Mouse (Mus musculus): ENCODE data around the gene Mag.
A peak's percentile ranks its signal among the peaks of the same experiment; 100 is the strongest.
"Not testable (repeated sequence)": the region's sequence is repeated elsewhere in the genome, so short reads cannot be mapped to it uniquely, and the experiment has no call there.

The Mag gene

DNA sequence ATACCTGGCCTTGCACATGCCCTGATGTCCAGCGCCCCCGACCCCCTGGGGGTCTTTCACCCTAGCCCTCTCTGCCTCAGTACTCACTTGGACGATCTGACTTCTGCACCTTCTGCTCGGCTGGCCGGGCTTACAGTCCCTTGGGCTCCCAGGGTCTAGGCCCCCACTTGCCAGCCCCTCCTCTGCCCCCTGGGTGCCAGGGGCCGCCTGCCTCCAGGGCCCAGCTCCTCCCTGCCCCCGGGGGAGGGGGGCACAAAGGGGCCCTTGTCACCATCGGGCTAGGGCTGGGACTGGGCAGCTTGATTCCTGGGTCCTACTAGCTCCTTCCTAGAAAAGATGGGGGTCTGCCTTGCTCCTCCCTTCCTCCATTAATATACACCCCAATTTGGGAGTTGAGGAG, at the start of gene Mag:
TSS of gene Mag (minus strand) at position 142 of the 400 bp plus-strand sequence.
- peak; percentile 52 for DNase-seq

DNA sequence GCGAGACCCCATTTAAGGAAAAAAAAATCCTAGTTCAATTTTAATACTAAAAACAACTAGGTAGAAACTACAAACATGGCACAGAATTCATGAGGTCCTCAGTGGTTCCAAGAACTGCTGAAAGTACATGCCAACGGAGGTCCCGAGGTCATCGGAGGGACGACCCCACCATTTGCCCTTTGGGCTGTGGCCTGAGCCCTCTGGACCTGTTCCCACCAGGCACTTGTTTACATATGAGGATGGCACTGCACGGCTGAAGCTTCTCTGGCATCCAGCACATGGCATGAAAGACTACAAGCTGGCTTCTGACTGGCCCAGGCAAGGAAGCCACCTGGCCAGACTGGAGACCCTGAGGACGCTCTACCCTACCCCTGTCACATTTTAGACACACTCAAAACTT, 49.7 kb upstream of the Mag start:
- DNase-seq = no peak

DNA sequence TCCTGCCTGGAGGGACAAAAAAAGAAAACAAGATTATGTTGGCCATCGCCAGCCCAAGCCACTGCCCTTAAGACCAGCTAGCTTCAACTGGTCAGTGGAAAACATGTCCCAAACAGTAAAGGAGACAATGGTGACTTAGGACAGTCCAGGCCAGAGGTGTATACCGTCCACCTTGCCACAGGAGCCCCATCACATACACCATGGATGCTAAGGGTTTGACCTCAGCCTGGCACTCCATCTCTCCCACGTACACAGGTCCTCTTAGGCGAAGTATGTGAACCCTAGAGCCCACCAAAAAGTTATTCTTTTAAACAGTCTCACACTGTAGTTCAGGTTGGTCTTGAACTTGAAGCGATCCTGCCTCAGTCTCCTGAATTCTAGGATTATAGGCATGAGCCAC, 48.2 kb upstream of the Mag start:
- DNase-seq = no peak

DNA sequence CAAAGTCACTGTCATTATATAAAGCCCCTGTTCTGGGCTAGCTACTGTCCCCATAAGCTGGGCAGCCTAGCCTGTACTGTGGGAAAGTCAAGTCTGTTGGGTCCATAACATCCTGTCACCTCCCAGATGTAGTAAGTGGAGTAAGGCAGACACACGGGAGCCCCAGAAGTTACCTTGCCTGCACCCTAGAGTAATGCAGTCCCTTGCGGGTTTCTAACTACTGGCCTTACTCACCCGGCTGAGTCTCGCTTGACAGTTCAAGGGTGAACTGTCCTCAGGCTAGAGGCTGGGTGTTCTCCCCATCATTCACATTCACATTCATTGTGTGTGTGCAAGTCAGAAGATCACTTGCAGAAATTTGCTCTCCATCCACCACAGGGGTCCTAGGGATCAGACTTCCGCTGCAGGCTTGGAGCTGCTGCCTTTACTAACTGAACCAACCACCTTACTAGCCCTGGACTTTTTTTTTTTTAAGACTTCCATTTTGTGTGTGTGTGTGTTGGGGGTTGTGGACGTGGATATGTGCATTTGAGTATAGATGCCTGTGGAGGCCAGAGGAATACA, 45.2 kb upstream of the Mag start:
- DNase-seq = no peak

DNA sequence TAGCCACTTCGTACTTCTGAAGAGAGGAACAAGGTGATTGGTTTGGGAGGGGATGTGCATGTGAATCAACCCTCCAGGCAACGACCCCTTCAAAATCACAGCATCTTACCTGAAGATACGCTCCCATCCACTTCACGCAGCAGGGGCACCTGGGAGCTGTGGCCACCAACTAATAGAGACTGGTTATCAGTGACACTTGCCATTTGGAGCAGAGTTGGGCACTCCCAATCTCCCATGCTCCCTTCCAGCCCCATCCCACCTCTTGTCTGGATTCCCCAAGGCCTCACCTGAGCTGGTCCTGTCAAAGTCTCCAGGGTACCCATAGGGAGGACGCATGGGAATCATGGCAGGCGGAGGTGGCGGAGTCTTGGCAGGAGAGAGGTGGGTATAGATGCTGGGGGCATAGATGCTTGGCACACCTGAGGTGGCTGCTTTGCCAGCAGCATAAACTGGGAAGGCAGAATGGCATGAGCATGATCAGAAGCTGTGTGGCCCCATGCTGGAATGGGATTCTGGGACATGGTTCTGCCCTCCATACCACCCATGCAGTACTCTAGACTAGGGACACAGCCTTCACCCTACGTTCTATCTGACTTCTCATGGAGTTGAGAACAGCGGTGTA, 44.3 kb upstream of the Mag start:
- DNase-seq = no peak

DNA sequence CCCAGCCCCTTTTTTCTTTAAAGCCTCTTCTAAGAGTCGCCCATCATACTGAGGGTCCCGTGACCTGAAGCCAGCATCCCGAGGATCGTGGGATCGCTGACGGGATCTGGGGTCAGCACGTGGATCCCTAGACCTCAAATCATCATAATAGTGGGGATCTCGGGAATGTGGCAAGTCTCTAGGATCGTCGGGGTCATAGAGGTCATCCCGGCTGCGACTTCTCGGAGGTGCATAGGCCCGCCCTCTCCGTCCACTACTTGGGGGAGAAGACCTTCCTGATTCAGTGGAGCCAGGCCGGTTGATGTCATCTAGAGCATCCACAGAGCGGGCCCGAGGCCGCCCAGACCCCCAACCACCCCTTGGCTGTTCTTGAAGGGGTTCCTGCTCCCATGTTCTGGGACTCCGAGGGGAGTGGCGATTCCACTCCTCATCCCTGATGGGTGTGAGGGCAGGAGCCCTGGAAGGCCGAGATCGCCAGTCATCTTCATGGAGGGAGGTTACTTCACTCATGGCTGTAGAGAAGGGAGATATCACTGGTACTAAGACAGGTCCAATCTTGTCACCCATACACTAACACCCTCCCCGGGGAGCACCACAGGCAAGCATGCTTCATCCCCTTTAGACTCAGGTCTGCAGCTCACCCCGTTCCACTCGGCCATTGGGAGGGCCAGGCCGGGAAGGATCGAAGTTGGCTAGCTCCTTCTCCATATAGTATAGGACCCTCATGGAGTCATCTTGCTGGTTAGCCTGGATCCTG, 43.6 kb upstream of the Mag start:
- DNase-seq = no peak

DNA sequence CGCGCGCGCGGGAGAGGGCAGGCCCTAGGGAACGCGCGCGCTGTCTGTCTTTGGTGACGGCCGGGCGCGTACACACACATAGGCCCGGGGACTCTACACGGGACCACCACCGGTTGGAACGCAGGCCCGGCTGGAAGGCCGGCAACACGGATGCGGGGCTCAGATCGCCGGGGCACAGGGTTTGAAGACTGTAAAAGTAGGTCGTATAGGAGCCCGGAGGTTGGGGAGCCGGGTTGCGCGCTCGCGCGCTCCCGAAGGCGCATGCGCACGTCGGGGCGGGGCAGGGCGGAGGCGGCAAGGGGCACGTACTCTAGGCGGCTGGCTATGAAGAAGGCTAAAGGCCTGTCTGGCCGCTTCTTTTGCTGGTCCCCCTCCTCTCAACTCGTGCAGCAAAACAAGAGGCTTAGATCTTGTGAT, 42.7 kb upstream of the Mag start:
- peak; percentile 91 for DNase-seq

DNA sequence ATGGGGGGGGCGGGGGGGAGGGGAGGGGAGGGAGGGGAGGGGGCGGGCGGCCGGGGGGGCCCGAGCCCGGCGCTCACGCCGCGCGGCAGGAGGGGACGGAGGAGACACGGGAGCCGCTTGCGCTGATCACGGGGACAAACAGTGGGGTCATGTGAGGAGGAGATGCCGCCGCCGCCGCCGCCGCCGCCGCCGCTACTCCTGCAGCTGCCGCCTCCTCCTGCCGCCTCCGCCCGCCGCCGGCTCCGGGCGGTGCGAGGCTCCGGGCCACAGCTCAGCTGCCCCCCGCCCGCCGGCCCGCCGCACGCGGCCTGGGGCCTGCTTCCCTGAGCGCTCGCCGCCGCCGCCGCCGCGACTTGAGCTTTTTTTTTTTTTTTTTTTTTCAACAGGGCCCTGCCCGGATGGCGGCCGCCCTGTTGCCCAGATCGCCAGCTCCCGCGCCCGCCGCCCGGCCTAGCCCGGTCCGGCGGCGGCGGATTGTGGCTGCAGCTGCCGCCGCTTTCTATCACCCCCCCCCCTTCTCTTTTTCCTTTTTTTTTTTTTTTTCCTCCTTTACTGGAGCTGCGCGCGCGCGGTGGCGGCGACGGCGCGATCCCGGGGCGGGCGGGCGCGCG, 42.2 kb upstream of the Mag start, which contains the start of gene Usf2:
TSS of gene Usf2 (minus strand) at position 48 of the 611 bp plus-strand sequence.
- peak; percentile 87 for DNase-seq

DNA sequence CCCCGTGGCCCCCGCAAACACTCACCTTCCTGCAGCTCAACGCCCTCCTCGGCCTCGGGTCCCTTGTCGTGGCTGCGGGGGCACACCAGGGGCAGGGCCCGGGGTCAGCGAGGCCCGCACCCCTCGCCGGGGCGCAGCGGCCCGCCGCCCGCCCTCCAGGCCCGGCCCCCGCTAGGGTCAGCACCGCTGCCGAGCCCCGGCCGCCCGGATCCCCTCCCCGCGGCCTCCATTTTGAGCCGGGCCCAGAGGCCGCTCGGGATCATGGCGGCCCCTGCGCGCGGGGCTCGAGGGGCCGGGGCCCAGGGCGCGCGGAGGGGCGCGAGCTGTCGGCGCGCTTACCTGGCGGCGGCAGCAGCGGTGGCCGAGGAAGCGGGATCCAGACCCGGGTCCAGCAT, 41.7 kb upstream of the Mag start:
- DNase-seq = no peak

DNA sequence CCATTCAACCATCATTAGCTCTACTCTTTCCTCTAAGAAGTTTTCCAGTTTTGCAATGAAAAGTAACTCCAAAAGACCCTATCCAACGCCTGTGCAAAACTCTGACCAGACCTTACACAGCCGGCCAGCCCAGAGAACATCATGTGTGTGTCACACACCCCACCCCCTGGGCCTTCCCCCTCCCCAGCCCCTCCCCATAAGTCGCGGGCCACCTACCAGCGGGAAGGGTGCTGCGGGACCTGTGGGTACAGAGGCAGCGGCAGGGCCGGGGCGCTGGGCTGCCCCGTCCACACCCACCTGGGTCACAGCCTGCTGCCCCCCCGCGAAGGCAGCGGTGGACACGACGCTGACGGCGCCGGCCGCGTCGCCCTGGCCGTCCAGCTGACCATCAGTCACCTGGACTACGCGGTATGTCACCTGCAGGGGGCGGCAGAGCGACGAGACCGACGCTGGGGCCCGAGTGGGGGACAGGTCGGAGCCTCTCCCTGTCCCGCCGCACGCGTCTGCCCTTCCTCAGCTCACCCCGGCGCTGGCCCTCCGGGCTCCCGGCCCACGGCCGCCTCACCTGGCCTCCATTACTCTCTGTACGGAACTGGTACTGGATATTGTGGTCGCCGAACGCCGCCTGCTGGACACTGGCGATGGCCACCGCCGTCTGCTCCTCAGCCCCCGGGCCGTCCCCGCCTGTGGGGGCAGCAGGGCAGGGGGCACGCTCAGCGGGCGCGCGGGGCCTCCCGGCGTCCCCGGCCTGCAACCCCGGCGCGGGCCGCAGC, 41.1 kb upstream of the Mag start:
- peak; percentile 75 for DNase-seq

DNA sequence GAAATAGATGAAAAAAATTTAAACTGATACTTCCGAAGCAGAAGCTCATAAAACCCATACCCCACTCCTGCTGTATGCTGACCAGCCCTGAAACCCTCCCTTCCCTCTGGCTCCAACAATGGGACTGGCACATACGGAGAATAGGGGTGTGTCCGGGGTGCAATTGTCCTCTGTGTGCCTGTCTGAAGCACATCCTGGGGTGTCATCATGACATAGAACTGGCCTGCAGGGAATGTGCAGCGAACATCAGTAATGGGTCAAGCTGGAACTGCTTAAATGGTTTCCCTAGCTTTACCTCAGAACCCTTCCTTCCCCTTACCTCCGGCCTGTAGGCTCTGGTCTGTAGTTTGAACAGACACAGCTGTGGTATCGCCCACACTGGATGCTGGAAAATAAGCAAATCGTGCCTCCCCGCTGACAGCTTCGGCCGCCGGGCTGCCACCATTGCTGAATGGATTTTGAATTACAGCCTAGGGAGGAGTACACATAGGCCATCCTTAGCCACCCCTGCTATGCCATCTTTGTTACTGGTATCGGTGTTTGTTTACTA, 40.4 kb upstream of the Mag start:
- DNase-seq = no peak

DNA sequence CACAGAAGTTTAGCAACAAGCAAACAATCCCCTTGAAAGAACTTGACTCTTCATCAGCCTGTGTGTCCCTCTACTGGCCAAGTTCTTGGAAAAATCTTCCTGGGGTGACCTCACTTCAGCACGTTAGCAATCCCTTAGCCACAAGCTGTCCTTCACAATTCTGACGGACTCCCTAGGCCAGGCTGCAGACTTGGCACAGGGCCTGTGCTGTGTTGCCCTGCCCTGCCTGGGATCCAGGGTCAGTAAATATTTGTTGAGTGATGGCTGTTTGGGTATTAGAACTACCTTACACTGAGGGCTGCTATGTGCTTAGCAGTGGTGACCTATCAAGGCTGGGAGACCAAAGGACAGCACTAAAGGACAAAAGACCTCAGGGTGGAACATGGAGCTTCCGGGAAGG, 39.4 kb upstream of the Mag start:
- DNase-seq = no peak

DNA sequence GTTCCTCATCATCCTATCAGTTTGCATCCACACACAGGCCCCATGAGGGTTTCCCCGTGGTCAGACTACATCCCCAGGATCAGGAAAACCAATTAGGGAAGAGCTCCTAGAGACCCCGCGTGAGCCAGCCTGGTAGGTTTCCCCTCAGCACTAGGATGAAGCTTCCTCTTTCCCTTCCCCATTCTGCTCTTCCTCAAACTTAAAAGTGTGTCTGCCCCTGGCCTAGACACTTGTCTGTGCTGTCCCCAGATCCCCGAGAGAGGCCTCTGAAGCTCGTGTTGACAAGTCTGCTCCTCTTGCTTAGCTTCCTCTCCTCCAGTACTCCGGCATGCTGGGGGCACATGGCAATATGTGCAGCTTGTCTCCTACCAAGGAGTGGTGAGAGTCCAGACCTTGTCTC, 38.8 kb upstream of the Mag start:
- DNase-seq = no peak

DNA sequence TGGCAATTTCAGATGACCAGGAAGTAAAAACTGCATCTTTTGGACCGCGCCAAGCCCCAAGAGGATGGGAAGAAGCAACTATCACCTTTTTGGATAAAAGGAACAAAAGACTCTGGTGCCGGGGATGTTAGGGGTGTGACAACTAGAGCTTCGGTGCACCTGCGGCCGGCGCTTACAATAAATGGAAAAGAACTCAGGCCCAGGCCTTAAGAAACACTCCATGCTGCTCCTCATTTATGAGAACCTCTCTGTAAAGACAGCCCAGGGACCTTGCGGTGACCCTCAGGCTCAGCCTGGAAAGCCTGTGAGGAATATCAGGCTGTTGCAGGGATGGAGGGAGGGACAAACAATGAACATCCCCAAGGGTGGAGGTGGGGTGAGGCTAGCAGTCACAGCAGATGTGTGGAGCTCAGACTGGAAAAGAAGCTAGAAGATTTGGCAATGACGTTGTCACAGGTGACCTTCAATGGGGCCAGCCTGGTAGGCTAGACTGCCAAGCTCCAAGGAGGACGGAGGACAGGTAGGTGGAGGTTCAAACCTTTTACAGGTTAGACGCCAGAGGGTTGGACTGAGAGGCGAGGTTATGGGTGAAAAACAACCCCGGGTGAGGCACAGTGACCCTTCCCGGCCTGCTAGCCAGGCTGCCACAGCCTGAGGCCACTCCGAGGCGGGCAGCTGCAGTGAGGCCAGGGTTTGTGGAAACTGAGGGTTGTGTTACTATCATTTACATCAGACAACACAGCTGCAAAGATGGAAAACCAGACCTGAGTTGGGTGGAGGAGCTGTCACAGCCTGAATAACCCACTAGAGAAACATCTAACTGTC, 38.0 kb upstream of the Mag start:
- no peak for DNase-seq

DNA sequence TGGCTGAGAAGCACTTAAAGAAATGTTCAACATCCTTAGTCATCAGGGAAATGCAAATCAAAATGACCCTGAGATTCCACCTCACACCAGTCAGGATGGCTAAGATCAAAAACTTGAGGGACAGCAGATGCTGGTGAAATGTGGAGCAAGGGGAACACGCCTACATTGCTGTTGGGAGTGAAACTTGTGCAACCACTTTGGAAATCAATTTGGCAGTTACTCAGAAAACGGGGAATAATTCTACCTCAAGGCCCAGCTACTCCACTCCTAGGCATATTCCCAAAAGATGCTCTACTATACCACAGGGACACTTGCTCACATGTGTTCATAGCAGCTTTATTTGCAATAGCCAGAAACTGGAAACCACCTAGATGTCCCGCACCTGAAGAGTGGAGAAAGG, 35.2 kb upstream of the Mag start:
- DNase-seq = not testable (repeated sequence)

DNA sequence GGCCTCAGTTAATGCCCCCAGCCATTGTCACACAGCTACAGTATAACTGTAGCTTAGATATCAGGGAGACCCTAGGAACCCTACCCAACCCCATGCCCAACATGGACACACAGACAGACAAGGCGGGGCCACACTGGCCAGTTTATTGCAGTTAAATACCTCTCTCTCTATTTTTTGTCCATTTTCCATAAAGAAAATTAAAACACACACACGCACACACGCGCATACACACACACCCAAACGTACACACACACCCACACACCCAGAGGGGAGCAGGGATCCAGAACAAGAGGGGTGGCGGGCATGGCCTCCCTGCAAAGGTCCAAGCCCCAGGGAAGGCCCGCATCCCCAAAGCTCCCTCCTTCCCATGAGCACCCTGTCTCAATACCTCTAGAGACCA, 31.2 kb upstream of the Mag start:
- no peak for DNase-seq

DNA sequence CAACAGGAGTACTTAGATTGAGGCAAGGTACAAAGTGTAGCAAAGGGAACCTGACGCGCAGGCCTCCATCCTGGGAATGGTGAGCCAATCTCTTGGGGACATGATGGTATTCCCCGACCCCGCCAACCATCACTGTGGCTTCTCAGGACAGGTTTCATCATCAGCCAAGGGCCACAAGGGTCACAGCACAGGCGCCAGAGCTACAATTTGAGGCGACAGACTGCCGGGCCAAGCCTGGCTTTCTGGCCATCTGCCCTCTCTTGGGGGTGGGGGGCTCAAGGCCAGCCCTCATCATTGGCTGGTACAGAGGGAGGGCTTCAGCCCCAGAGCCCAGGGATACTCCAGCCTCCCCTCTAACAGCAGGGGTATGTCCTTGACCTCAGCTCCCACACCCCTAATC, 30.8 kb upstream of the Mag start:
- DNase-seq = not testable (repeated sequence)

DNA sequence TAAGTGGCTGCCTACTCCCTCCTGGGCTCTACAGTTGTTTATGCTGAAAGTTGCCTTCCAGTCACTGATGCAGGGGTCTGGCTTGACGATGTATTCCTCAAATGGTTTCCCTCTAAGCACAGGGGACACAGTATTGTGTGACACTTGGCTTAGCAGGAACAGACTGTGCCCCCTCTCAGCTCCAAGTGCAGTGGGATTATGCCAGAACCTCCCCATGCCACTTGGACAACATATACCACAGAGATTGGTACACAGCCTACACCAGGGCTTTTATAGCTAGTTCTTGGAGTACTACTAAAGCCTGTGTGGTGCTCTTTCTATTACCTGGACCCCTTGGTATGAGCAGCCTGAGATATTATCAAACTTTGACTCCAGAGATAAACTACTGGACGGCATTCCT, 30.0 kb upstream of the Mag start:
- DNase-seq = not testable (repeated sequence)

DNA sequence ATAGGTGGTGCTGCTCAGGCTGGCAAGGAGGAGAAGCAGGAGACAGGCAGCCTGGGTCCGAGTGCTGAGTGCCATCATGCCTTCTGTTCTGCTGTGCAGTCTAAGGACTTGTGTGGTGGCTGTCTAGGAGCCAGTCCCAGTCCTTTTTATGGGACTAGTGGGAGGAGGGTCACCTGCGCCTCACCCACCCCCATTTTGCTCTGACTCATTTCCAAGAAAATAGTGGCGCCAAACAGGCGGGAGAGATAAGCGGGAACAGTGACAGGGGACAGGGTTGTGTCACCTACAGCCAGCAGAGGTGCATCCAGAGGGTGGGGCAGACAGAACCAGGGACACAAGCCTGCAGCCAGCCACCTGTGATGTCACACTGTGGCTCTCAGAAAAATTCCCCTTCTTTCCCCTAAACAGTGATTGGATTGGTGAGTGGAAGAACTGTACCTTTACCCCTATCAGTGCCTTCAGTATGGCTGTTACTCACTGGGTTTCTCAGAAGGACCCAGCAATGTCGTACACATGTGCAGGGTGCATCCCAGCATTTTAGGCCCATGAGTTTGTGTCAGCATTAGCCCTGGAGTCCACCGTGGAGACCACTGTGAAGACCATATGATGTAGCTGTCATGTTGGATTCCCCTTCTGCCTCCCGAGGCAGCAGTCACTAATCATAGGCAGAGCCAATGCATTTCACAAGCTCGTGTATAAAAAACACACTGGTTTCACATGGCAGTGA, 29.4 kb upstream of the Mag start, which contains the start of gene Hamp:
TSS of gene Hamp (minus strand) at position 124 of the 727 bp plus-strand sequence.
- DNase-seq = no peak

DNA sequence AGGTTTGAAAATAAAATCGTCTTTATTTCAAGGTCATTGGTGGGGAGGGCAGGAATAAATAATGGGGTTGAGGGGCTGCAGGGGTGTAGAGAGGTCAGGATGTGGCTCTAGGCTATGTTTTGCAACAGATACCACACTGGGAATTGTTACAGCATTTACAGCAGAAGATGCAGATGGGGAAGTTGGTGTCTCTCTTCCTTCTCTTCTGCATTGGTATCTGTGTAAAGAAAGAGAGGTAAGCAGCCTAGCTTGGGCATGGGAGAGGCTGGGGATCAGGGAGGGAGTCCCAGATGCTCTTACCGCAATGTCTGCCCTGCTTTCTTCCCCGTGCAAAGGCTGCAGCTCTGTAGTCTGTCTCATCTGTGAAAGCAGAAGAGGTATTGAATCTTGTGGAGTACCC, 27.7 kb upstream of the Mag start:
- DNase-seq = not testable (repeated sequence)

DNA sequence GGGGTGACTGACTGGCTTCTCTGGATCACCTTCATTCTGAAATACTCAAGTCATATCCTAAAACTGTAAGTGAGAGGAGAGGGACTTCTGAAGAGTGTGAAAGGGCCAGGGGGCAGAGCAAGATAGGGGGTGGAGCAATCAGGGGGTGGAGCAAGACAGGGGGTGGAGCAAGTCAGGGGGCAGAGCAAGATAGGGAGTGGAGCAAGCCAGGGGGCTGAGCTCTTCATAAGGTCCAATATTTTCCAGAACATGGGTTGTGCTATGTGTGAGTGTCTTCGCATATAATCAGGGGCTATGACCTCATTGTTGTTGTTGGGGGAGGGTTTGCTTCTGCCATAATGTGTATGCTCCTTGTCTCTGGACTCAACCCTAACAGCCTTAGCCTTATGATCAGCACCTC, 25.4 kb upstream of the Mag start:
- DNase-seq = not testable (repeated sequence)

Measured in right cerebral cortex, adult 18-20 months (tissue).